In genomic region chr12:45689291-45689690, GRCm38 (mm10) we compare ENCODE assay signal across 19 mouse cellular contexts.
A peak's percentile ranks its signal among the peaks of the same experiment; 100 is the strongest.
DNase-seq lines count a peak whose midpoint lies in the region; ATAC-seq and TF ChIP-seq lines count a peak whose summit lies in the region.
"Had no signal": no experiment of that assay in that cellular context is flagged by ENCODE, and none has a peak within 500 bp of the region (broad histone marks: within the 10 kb centered on the region; RNA-seq: fewer than 3 reads in every experiment).

No protein-coding gene starts in this region.

- no peaks in the 10 kb centered on the region for H3K9me3 ChIP-seq in kidney, embryonic 15.5 days (replicated peaks)
- H3K9me3 ChIP-seq in kidney, embryonic 14.5 days (ENCODE audit: control insufficient read depth, low read length), result no peaks in the 10 kb centered on the region
- H3K9me3 ChIP-seq in stomach, embryonic 16.5 days (replicated peaks; ENCODE audit: control insufficient read depth, low read length), result no peaks in the 10 kb centered on the region
- no peaks in the 10 kb centered on the region for H3K9me3 ChIP-seq in stomach, postnatal 0 days (ENCODE audit: control insufficient read depth, low read length)
- H3K9me3 ChIP-seq: embryonic facial prominence, embryonic 12.5 days; forebrain, embryonic 15.5 days; limb, embryonic 15.5 days; neural tube, embryonic 12.5 days had no signal

- no peak for TF ChIP-seq CTCF in stomach, postnatal 0 days (IDR thresholded peaks at IDR 0.05; ENCODE audit: low read depth)

- H3K4me3 ChIP-seq in kidney, embryonic 15.5 days (replicated peaks), result no peak overlapping the region
- no peak overlapping the region for H3K4me3 ChIP-seq in kidney, embryonic 14.5 days (ENCODE audit: low read length)
- no peak overlapping the region for H3K4me3 ChIP-seq in stomach, embryonic 16.5 days (replicated peaks; ENCODE audit: low read length)
- no peak overlapping the region for H3K4me3 ChIP-seq in stomach, postnatal 0 days (ENCODE audit: low read depth, low read length)
- H3K4me3 ChIP-seq: embryonic facial prominence, embryonic 12.5 days; forebrain, embryonic 15.5 days; limb, embryonic 15.5 days; neural tube, embryonic 12.5 days had no signal

- 0 out of 2 replicates have a peak, but pooled peaks have one; percentile 29 for ATAC-seq in kidney, embryonic 15.5 days (replicated peaks; ENCODE audit: low FRiP score)
- no peak for ATAC-seq in kidney, embryonic 14.5 days (ENCODE audit: low FRiP score, low TSS enrichment)
- ATAC-seq in stomach, embryonic 16.5 days (ENCODE audit: insufficient read depth, low FRiP score), result peak; percentile 37; the same call in 1 of the 2 replicates
- no peak for ATAC-seq in stomach, postnatal 0 days (ENCODE audit: low FRiP score, low TSS enrichment)
- ATAC-seq in frontal cortex, adult (ENCODE audit: low TSS enrichment), result no peak
- ATAC-seq: forebrain, embryonic 15.5 days; hindbrain, postnatal 0 days had no signal

- no peak overlapping the region for H3K9ac ChIP-seq in kidney, embryonic 15.5 days
- H3K9ac ChIP-seq in kidney, embryonic 14.5 days (ENCODE audit: low read depth, low read length), result no peak overlapping the region
- no peak overlapping the region for H3K9ac ChIP-seq in stomach, embryonic 16.5 days (ENCODE audit: low read length)
- H3K9ac ChIP-seq in stomach, postnatal 0 days (ENCODE audit: low read length), result no peak overlapping the region
- H3K9ac ChIP-seq: embryonic facial prominence, embryonic 12.5 days; forebrain, embryonic 15.5 days; limb, embryonic 15.5 days; neural tube, embryonic 12.5 days had no signal

- no peak overlapping the region for H3K4me2 ChIP-seq in kidney, embryonic 15.5 days
- no peak overlapping the region for H3K4me2 ChIP-seq in kidney, embryonic 14.5 days (replicated peaks; ENCODE audit: low read depth, low read length)
- H3K4me2 ChIP-seq in stomach, embryonic 16.5 days (ENCODE audit: low read depth, low read length), result no peak overlapping the region
- H3K4me2 ChIP-seq in stomach, postnatal 0 days (replicated peaks; ENCODE audit: low read depth), result no peak overlapping the region
- H3K4me2 ChIP-seq: embryonic facial prominence, embryonic 12.5 days; forebrain, embryonic 15.5 days; limb, embryonic 15.5 days; neural tube, embryonic 12.5 days had no signal

- 52% methylated on average over 1 of the region's 1 CpGs for WGBS in kidney, embryonic 15.5 days
- 61% methylated on average over 1 of the region's 1 CpGs for WGBS in kidney, embryonic 14.5 days
- WGBS in stomach, embryonic 16.5 days, result 38% methylated on average over 1 of the region's 1 CpGs
- WGBS in stomach, postnatal 0 days, result 55% methylated on average over 1 of the region's 1 CpGs

- no peaks in the 10 kb centered on the region for H3K36me3 ChIP-seq in kidney, embryonic 15.5 days
- H3K36me3 ChIP-seq in kidney, embryonic 14.5 days (ENCODE audit: control insufficient read depth, insufficient read depth, low read length), result no peaks in the 10 kb centered on the region
- no peaks in the 10 kb centered on the region for H3K36me3 ChIP-seq in stomach, embryonic 16.5 days (ENCODE audit: control insufficient read depth, insufficient read depth, low read length)
- no peaks in the 10 kb centered on the region for H3K36me3 ChIP-seq in stomach, postnatal 0 days (ENCODE audit: control insufficient read depth, insufficient read depth, low read length)
- H3K36me3 ChIP-seq: embryonic facial prominence, embryonic 12.5 days; forebrain, embryonic 15.5 days; limb, embryonic 15.5 days; neural tube, embryonic 12.5 days had no signal

- H3K27ac ChIP-seq in kidney, embryonic 15.5 days, result no peak overlapping the region
- no peak overlapping the region for H3K27ac ChIP-seq in kidney, embryonic 14.5 days (ENCODE audit: low read depth, low read length)
- H3K27ac ChIP-seq in stomach, embryonic 16.5 days (ENCODE audit: low read length), result no peak overlapping the region
- no peak overlapping the region for H3K27ac ChIP-seq in stomach, postnatal 0 days (replicated peaks)
- H3K27ac ChIP-seq: embryonic facial prominence, embryonic 12.5 days; forebrain, embryonic 15.5 days; hindbrain, postnatal 0 days; limb, embryonic 15.5 days; neural tube, embryonic 12.5 days had no signal

- H3K27me3 ChIP-seq in kidney, embryonic 15.5 days, result no peaks in the 10 kb centered on the region
- no peaks in the 10 kb centered on the region for H3K27me3 ChIP-seq in kidney, embryonic 14.5 days (ENCODE audit: control insufficient read depth, insufficient read depth, low read length)
- H3K27me3 ChIP-seq in stomach, embryonic 16.5 days (ENCODE audit: control insufficient read depth, insufficient read depth, low read length), result no peaks in the 10 kb centered on the region
- no peaks in the 10 kb centered on the region for H3K27me3 ChIP-seq in stomach, postnatal 0 days (ENCODE audit: control insufficient read depth, insufficient read depth, low read length)
- H3K27me3 ChIP-seq: embryonic facial prominence, embryonic 12.5 days; forebrain, embryonic 15.5 days; limb, embryonic 15.5 days; neural tube, embryonic 12.5 days had no signal

- DNase-seq in gastrocnemius, adult 18-20 months (ENCODE audit: low spot score), result peak; percentile 7
- DNase-seq in gastrocnemius, postnatal 4 days (ENCODE audit: low spot score in 2 of 2), result no peak
- DNase-seq in stomach, postnatal 0 days (ENCODE audit: low spot score), result no peak
- no peak for DNase-seq in layer of hippocampus, adult 9-11 months
- DNase-seq: adrenal gland, adult 8-10 months; cerebellum, adult 8-10 months; layer of hippocampus, postnatal 36 days; lung, postnatal 10 days; right cerebral cortex, postnatal 4 days; thymus, postnatal 4 days had no signal

- TF ChIP-seq EP300 in stomach, postnatal 0 days (optimal IDR thresholded peaks at IDR 0.05), result no peak

- no peaks in the 10 kb centered on the region for H3K4me1 ChIP-seq in kidney, embryonic 15.5 days
- H3K4me1 ChIP-seq in kidney, embryonic 14.5 days (ENCODE audit: control insufficient read depth, insufficient read depth, low read length), result no peaks in the 10 kb centered on the region
- H3K4me1 ChIP-seq in stomach, embryonic 16.5 days (ENCODE audit: control insufficient read depth, insufficient read depth, low read length), result no peaks in the 10 kb centered on the region
- no peaks in the 10 kb centered on the region for H3K4me1 ChIP-seq in stomach, postnatal 0 days (replicated peaks; ENCODE audit: control insufficient read depth, insufficient read depth)
- H3K4me1 ChIP-seq: embryonic facial prominence, embryonic 12.5 days; forebrain, embryonic 15.5 days; limb, embryonic 15.5 days; neural tube, embryonic 12.5 days had no signal

Comparison
In these comparisons a context has a peak if more than half of its experiments do, and no peak if none do; other contexts are left out.
1. ATAC-seq: peak in kidney, embryonic 15.5 days (single experiment) and stomach, embryonic 16.5 days (single experiment); none in kidney, embryonic 14.5 days (single experiment), stomach, postnatal 0 days (single experiment) and frontal cortex, adult (single experiment).